Mouse (Mus musculus) liver, embryonic 11.5 days (tissue): ENCODE results near the gene Gskip. TPM values are rescaled to one million over a fixed set of nuclear protein-coding genes. Genes with fewer than 3 reads are reported as not detected.
A peak's percentile ranks its signal among the peaks of the same experiment; 100 is the strongest.

Experiments used
- ATAC-seq: fragments of 200-750 bp; cut with Nextera tagmentation; replicated peaks from 2 replicates; pipeline ENCODE4 v1.8.0; 2017; ENCODE audit warnings: moderate number of reproducible peaks, mild to moderate bottlenecking, moderate TSS enrichment, moderate library complexity; ENCODE audit not compliant: low FRiP score
- DNase-seq: peaks from one replicate; pipeline ENCODE4 v3.0.0-alpha.2; 2017; ENCODE audit warnings: low spot score
- H3K27ac ChIP-seq: fragments of 300-500 bp; sonication (generic); 2 replicates; pipeline ENCODE4 v1.5.1; 2014; ENCODE audit warnings: mild to moderate bottlenecking, low read depth, low read length, control low read depth
- H3K27me3 ChIP-seq: fragments of 300-500 bp; sonication (generic); replicated peaks from 2 replicates; pipeline ENCODE4 v1.6.1; 2014; ENCODE audit warnings: low read length, mixed read lengths; ENCODE audit not compliant: control insufficient read depth, insufficient read depth
- H3K36me3 ChIP-seq: fragments of 300-500 bp; sonication (generic); 2 replicates; pipeline ENCODE4 v1.6.1; 2014; ENCODE audit warnings: mild to moderate bottlenecking, low read length, moderate library complexity, mixed read lengths; ENCODE audit not compliant: control insufficient read depth, insufficient read depth
- H3K4me1 ChIP-seq: fragments of 300-500 bp; sonication (generic); replicated peaks from 2 replicates; pipeline ENCODE4 v1.6.1; 2014; ENCODE audit warnings: low read length, mixed read lengths; ENCODE audit not compliant: control insufficient read depth, insufficient read depth
- H3K4me2 ChIP-seq: fragments of 300-500 bp; sonication (generic); 2 replicates; pipeline ENCODE4 v1.6.1; 2014; ENCODE audit warnings: mild to moderate bottlenecking, control low read depth, moderate library complexity
- H3K4me3 ChIP-seq: fragments of 300-500 bp; sonication (generic); 2 replicates; pipeline ENCODE4 v1.5.1; 2014; ENCODE audit warnings: low read depth, low read length, control low read depth
- H3K9ac ChIP-seq: fragments of 300-500 bp; sonication (generic); 2 replicates; pipeline ENCODE4 v1.6.1; 2014; ENCODE audit warnings: low read depth, low read length, control low read depth
- H3K9me3 ChIP-seq: fragments of 300-500 bp; sonication (generic); 2 replicates; pipeline ENCODE4 v1.6.1; 2016; ENCODE audit warnings: low read length, inconsistent platforms, mixed read lengths; ENCODE audit not compliant: control insufficient read depth
- WGBS: fragments of 180-500 bp; shearing (Covaris S2); extraction: QIAGEN DNeasy Blood & Tissue Kit; methylation state at CpG from one replicate; pipeline ENCODE4 v1.1.7; 2014; 5-methylcytosine and 5-hydroxymethylcytosine counted together
- polyA plus RNA-seq: library from polyadenylated mRNA; unstranded; fragments of >200 nt; fragmentation: Nextera tagmentation; extraction: Ambion mirVana; gene quantifications from 2 replicates; pipeline ENCODE4 v1.2.1, GENCODE M21; 2014

Gene Gskip
- polyA plus RNA-seq, 1 experiment from 2014 or later: 27.5 TPM

GRCm38 (mm10) chr12:105700433-105700832 is 15.8 kb downstream of the Gskip start:
- no peak overlapping the region for H3K9ac ChIP-seq
- no peak for ATAC-seq
- no peak overlapping the region for H3K4me2 ChIP-seq
- H3K36me3 ChIP-seq: peaks cover 4% of the 10 kb centered on the region; the same call in 1 of the 2 replicates
- no peak overlapping the region for H3K4me3 ChIP-seq
- H3K4me1 ChIP-seq: peaks cover 5% of the 10 kb centered on the region
- H3K27ac ChIP-seq: no peak overlapping the region
- DNase-seq: no peak
- H3K27me3 ChIP-seq: no peaks in the 10 kb centered on the region
- WGBS: 92% methylated on average over 12 of the region's 12 CpGs
- H3K9me3 ChIP-seq: no peaks in the 10 kb centered on the region

GRCm38 (mm10) chr12:105705799-105706487 is 21.3 kb downstream of the Gskip start, which contains the start of gene Ak7:
Gene Ak7 (plus strand): TSS chr12:105705976.
- no peak within 1 kb of the TSS; the same call in 1 of the 2 replicates for H3K27ac ChIP-seq

DNA sequence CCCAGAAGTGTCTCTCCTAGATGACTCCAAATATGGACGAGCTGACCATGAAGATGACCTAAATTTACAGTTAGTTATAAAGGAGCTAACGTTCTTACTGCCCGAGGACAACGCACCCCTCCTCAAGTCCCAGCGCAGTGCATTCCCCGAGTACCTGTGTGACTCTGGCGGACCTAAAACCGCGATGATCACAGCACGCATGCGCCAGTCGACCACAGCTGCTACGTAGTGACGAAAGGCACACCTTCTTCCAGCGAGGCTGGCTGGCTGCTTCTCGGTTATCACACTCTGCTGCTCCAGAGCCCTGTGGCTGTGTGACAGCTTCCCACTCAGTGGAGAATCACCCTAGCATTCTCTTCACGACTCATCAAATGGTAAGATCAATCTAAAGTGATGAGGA is 34.0 kb downstream of the Gskip start:
- no peak for DNase-seq
- H3K4me1 ChIP-seq: peaks cover 7% of the 10 kb centered on the region; the same call in 1 of the 2 replicates

More at GRCm38 (mm10) chr12:105705799-105706487, 21.3 kb downstream of the Gskip start, which contains the start of gene Ak7:
- peaks cover 10% of the 10 kb centered on the region for H3K4me1 ChIP-seq
- H3K4me3 ChIP-seq: peak within 1 kb of the TSS; percentile 26; the same call in 1 of the 2 replicates
- DNase-seq (peak; percentile 94), ATAC-seq (peak; percentile 99)
- no peak within 1 kb of the TSS for H3K9ac ChIP-seq
- no peaks in the 10 kb centered on the region for H3K9me3 ChIP-seq
- no peaks in the 10 kb centered on the region for H3K27me3 ChIP-seq
- 9% methylated on average over 22 of the region's 22 CpGs for WGBS
- peak within 1 kb of the TSS; percentile 74 for H3K4me2 ChIP-seq
- no peaks in the 10 kb centered on the region for H3K36me3 ChIP-seq

DNA sequence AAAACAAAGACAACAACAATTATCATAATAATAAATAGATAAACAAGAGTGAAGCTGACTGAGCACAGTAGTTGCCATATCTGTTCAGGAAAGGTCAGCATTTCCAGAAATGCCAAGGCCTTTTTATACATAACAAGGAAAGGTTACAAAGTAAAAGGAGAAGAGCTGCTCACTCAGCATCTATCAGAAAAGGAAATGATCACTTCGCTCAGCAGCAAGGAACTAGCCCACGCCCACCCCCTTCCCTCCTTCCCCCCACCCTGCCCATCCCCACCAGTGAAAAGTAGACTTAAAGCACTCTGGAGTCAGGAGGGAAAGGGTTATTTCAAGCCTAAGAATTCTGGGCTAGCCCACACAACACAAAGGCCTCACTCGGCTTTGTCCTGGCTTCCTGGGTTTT is 35.6 kb downstream of the Gskip start:
- peaks cover 13% of the 10 kb centered on the region for H3K4me1 ChIP-seq
- 65% methylated on average over 3 of the region's 3 CpGs for WGBS
- H3K36me3 ChIP-seq: no peaks in the 10 kb centered on the region

More for the DNA sequence above, 34.0 kb downstream of the Gskip start:
- Histone ChIP-seq H3K27me3 (no peaks in the 10 kb centered on the region), H3K36me3 (no peaks in the 10 kb centered on the region), H3K27ac (no peak overlapping the region), H3K9ac (0 out of 2 replicates have a peak overlapping the region, but pooled peaks have one; percentile 14), H3K4me2 (peak overlapping the region; percentile 52), H3K9me3 (no peaks in the 10 kb centered on the region), H3K4me3 (peak overlapping the region; percentile 23)
- ATAC-seq: peak; percentile 80
- 55% methylated on average over 17 of the region's 17 CpGs for WGBS

GRCm38 (mm10) chr12:105721452-105722132 is 37.0 kb downstream of the Gskip start:
- ATAC-seq (no peak), DNase-seq (no peak)
- Histone ChIP-seq H3K4me3 (no peak overlapping the region), H3K27me3 (no peaks in the 10 kb centered on the region), H3K27ac (no peak overlapping the region), H3K36me3 (no peaks in the 10 kb centered on the region), H3K4me1 (peaks cover 17% of the 10 kb centered on the region), H3K4me2 (no peak overlapping the region), H3K9ac (no peak overlapping the region), H3K9me3 (no peaks in the 10 kb centered on the region)
- WGBS: 70% methylated on average over 14 of the region's 14 CpGs

More for the DNA sequence above, 35.6 kb downstream of the Gskip start:
- Histone ChIP-seq H3K9me3 (no peaks in the 10 kb centered on the region), H3K27ac (no peak overlapping the region), H3K27me3 (no peaks in the 10 kb centered on the region), H3K4me3 (no peak overlapping the region), H3K9ac (no peak overlapping the region), H3K4me2 (no peak overlapping the region)
- no peak for ATAC-seq
- no peak for DNase-seq

GRCm38 (mm10) chr12:105722657-105723056 is 38.0 kb downstream of the Gskip start:
- Histone ChIP-seq H3K9me3 (no peaks in the 10 kb centered on the region), H3K4me1 (peaks cover 25% of the 10 kb centered on the region), H3K9ac (no peak overlapping the region), H3K36me3 (no peaks in the 10 kb centered on the region), H3K27me3 (no peaks in the 10 kb centered on the region), H3K4me2 (no peak overlapping the region), H3K4me3 (no peak overlapping the region), H3K27ac (no peak overlapping the region)
- DNase-seq (peak; percentile 46), ATAC-seq (no peak; the same call in 1 of the 2 replicates)
- WGBS: 2% methylated on average over 5 of the region's 5 CpGs

GRCm38 (mm10) chr12:105724616-105725015 is 40.0 kb downstream of the Gskip start:
- peak overlapping the region; percentile 82 for H3K27ac ChIP-seq
- no peak overlapping the region for H3K9ac ChIP-seq
- H3K36me3 ChIP-seq: no peaks in the 10 kb centered on the region
- peak overlapping the region; percentile 27 for H3K4me2 ChIP-seq
- H3K9me3 ChIP-seq: no peaks in the 10 kb centered on the region
- WGBS: 26% methylated on average over 1 of the region's 1 CpGs
- peak; percentile 80 for ATAC-seq
- no peak overlapping the region for H3K4me3 ChIP-seq
- DNase-seq: no peak
- H3K27me3 ChIP-seq: no peaks in the 10 kb centered on the region
- H3K4me1 ChIP-seq: peaks cover 20% of the 10 kb centered on the region

GRCm38 (mm10) chr12:105725736-105726135 is 41.1 kb downstream of the Gskip start:
- peak overlapping the region; percentile 19; the same call in 1 of the 2 replicates for H3K27ac ChIP-seq
- no peak overlapping the region for H3K9ac ChIP-seq
- H3K9me3 ChIP-seq: no peaks in the 10 kb centered on the region
- H3K4me2 ChIP-seq: no peak overlapping the region
- H3K4me3 ChIP-seq: no peak overlapping the region
- H3K27me3 ChIP-seq: no peaks in the 10 kb centered on the region
- DNase-seq (no peak), ATAC-seq (no peak)
- no peaks in the 10 kb centered on the region for H3K36me3 ChIP-seq
- WGBS: 78% methylated on average over 13 of the region's 13 CpGs
- H3K4me1 ChIP-seq: peaks cover 20% of the 10 kb centered on the region
